Comparison of ENCODE assay signal across 8 mouse cellular contexts in the genomic region with DNA sequence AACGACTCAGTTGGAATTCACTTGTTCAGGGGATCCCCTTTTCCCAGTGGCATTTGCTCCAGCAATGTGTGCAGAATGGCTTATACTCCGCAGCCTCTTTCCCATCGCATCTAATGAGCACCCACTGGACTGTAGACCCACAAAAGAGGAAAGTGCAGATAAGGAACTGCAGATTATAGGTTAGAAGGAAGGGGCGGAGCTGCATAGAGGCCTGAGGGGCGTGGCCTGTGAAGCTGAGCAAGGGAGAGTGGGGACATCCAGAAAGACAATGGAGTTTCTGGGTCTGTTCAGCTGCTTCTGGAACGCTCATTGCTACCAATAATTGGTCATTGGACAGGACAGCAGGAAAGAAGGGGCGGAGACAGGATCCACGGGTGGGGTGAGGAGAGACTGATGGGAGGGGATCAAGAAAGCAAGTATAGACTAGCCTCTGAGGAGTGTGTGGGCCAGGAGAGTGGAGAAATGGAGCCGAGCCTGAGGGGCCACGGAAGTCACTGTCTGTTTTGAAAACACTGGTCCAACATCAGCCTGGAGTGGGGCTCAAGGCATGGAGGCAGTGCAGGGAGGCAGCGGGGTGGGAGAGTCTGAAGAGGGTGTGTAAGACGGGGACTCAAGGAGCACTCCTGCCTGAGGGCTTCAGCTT. TPM values are rescaled to one million over a fixed set of nuclear protein-coding genes. Genes with fewer than 3 reads are reported as not detected.
DNase-seq lines count a peak whose midpoint lies in the region; ATAC-seq and TF ChIP-seq lines count a peak whose summit lies in the region.

No protein-coding gene starts in this region.

- WGBS in heart, embryonic 10.5 days: 54% methylated on average over 12 of the region's 12 CpGs
- WGBS in forebrain, embryonic 14.5 days: 63% methylated on average over 12 of the region's 12 CpGs

- H3K4me2 ChIP-seq in forebrain, embryonic 14.5 days (ENCODE audit: low read length): no peak overlapping the region

- no peak for TF ChIP-seq CTCF in left cerebral cortex, adult 2 months (IDR thresholded peaks at IDR 0.05)

- peak overlapping the region; percentile 65 for H3K27ac ChIP-seq in heart, embryonic 10.5 days
- no peak overlapping the region for H3K27ac ChIP-seq in left cerebral cortex, adult 2 months
- H3K27ac ChIP-seq in forebrain, embryonic 14.5 days (ENCODE audit: low read depth, low read length): no peak overlapping the region

- no peaks in the 10 kb centered on the region for H3K36me3 ChIP-seq in heart, embryonic 10.5 days
- H3K36me3 ChIP-seq in forebrain, embryonic 14.5 days (ENCODE audit: control insufficient read depth, insufficient read depth, low read length): no peaks in the 10 kb centered on the region

- no peaks in the 10 kb centered on the region for H3K27me3 ChIP-seq in heart, embryonic 10.5 days (ENCODE audit: insufficient read depth, poor library complexity, severe bottlenecking)
- H3K27me3 ChIP-seq in forebrain, embryonic 14.5 days (replicated peaks; ENCODE audit: control insufficient read depth, insufficient read depth, low read length): no peaks in the 10 kb centered on the region

- ATAC-seq in forebrain, embryonic 14.5 days: no peak

- peak; percentile 40 to 49 for DNase-seq in kidney, postnatal 4 days
- DNase-seq in kidney, postnatal 14 days: no peak
- no peak for DNase-seq in heart, embryonic 10.5 days (ENCODE audit: low spot score)
- peak; percentile 77 for DNase-seq in lung, postnatal 36 days
- DNase-seq in thymus, postnatal 25 days: peak; percentile 47
- DNase-seq in cerebellum, postnatal 4 days (ENCODE audit: low spot score in 2 of 2): no peak
- no peak for DNase-seq in left cerebral cortex, adult 2 months (ENCODE audit: extremely low spot score in 1 of 2, low spot score in 2 of 2)
- no peak for DNase-seq in forebrain, embryonic 14.5 days (ENCODE audit: low spot score)

- 0 out of 2 replicates have a peak overlapping the region, but pooled peaks have one; percentile 13 for H3K4me3 ChIP-seq in heart, embryonic 10.5 days
- no peak overlapping the region for H3K4me3 ChIP-seq in left cerebral cortex, adult 2 months
- no peak overlapping the region for H3K4me3 ChIP-seq in forebrain, embryonic 14.5 days (ENCODE audit: low read depth, low read length)

- intact Hi-C loops in left cerebral cortex, adult 2 months (cut with DNase I): loop anchor here (5.0 kb wide), 1 partner anchor 43 kb away; no protein-coding TSS in a partner anchor

- H3K9ac ChIP-seq in forebrain, embryonic 14.5 days (ENCODE audit: low read length): no peak overlapping the region

- no peaks in the 10 kb centered on the region for H3K9me3 ChIP-seq in heart, embryonic 10.5 days
- no peaks in the 10 kb centered on the region for H3K9me3 ChIP-seq in forebrain, embryonic 14.5 days (replicated peaks; ENCODE audit: control insufficient read depth, low read length)

- peaks cover 26% of the 10 kb centered on the region for H3K4me1 ChIP-seq in heart, embryonic 10.5 days
- 0 out of 2 replicates have a peak, but pooled peaks cover 3% of the 10 kb centered on the region for H3K4me1 ChIP-seq in forebrain, embryonic 14.5 days (ENCODE audit: control insufficient read depth, insufficient read depth, low read length)

RNA-seq across cellular contexts. Expression of a gene that starts 3.8 kb away (rescaled TPM):
- polyA plus RNA-seq in heart, embryonic 10.5 days (2016; fragmentation: Nextera tagmentation; extraction: Ambion mirVana): 6.5 and 9.2 TPM in 2 replicates
- 10 to 100 TPM; 16.2 to 19.8 TPM for total RNA-seq in left cerebral cortex, adult 2 months (2021)
- 8.5 and 9.7 TPM in 2 replicates for polyA plus RNA-seq in forebrain, embryonic 14.5 days (2014; fragmentation: Nextera tagmentation; extraction: Ambion mirVana)

RNA-seq across cellular contexts. Expression of a gene that starts 56.5 kb away (rescaled TPM):
- 14.8 and 19.1 TPM in 2 replicates for polyA plus RNA-seq in heart, embryonic 10.5 days (2016; fragmentation: Nextera tagmentation; extraction: Ambion mirVana)
- total RNA-seq in left cerebral cortex, adult 2 months (2021): 10 to 100 TPM; 18.8 to 21.4 TPM
- 6.0 and 7.2 TPM in 2 replicates for polyA plus RNA-seq in forebrain, embryonic 14.5 days (2014; fragmentation: Nextera tagmentation; extraction: Ambion mirVana)

Comparison
In these comparisons a context has a peak if more than half of its experiments do, and no peak if none do; other contexts are left out.
1. DNase-seq: peak in kidney, postnatal 4 days (2 of 2), lung, postnatal 36 days (single experiment) and thymus, postnatal 25 days (single experiment); none in kidney, postnatal 14 days (single experiment), heart, embryonic 10.5 days (single experiment), cerebellum, postnatal 4 days (0 of 2), left cerebral cortex, adult 2 months (0 of 2) and forebrain, embryonic 14.5 days (single experiment).